Comparison of ENCODE assay signal across 7 mouse cellular contexts in the genomic region with DNA sequence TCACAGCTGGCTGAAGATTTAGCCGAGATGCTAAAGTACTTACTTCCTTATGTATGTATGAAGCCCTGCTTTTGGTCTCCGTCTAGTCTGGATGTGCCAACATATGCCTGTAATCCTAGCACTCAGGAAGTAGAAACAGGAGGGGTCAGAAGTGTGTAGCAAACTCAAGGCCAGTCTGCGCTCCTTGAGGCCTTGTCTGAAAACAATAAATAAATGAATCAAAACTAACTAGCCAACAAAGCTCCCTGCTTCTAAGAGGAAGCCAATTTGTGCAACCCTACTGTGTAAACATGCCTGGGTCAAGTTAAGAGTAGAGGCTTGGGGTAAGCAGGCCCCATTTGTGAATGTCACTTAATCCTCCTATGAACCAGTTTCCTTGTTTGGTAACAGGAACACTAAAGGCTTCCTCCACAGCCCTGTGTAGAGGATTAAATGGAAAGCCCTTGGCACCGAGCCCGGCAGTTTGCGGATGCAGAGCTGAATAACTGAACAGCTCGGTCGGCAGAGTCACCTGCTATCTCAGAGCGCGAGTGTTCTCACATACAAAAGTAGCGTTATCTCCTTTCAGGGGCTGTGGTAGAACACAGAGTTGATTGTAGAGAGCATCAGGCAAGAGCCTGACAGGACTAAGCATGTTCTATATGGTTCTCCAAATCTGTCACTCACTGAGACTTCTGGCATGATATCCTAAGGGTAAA.
DNase-seq lines count a peak whose midpoint lies in the region; ATAC-seq and TF ChIP-seq lines count a peak whose summit lies in the region.

No protein-coding gene starts in this region.

- peak; percentile 71 for ATAC-seq in intestine, embryonic 14.5 days (replicated peaks; ENCODE audit: low FRiP score, low TSS enrichment, low read depth)
- peak; percentile 79 for ATAC-seq in midbrain, embryonic 12.5 days (ENCODE audit: low FRiP score, low read depth)

- H3K9ac ChIP-seq in intestine, embryonic 14.5 days (ENCODE audit: low read length) = no peak overlapping the region
- no peak overlapping the region for H3K9ac ChIP-seq in midbrain, embryonic 12.5 days (replicated peaks)

- peak; percentile 90 to 92 for DNase-seq in adrenal gland, postnatal 36 days
- DNase-seq in cerebellum, postnatal 36 days = peak; percentile 89 to 90
- DNase-seq in gastrocnemius, postnatal 10 days = peak; percentile 86
- peak; percentile 80 for DNase-seq in intestine, embryonic 14.5 days (ENCODE audit: low spot score)
- DNase-seq in left cerebral cortex, adult 9 months (ENCODE audit: low spot score in 2 of 2) = peak; percentile 31 to 83

- no peak for TF ChIP-seq POLR2A in small intestine, adult 2 months (IDR thresholded peaks at IDR 0.05; ENCODE audit: low read depth, low read length)

- peaks cover 13% of the 10 kb centered on the region for H3K4me1 ChIP-seq in intestine, embryonic 14.5 days (replicated peaks; ENCODE audit: control insufficient read depth, insufficient read depth, low read length)
- peaks cover 18% of the 10 kb centered on the region for H3K4me1 ChIP-seq in midbrain, embryonic 12.5 days
- H3K4me1 ChIP-seq in small intestine, adult 2 months (ENCODE audit: control insufficient read depth, insufficient read depth, insufficient read length, low read length) = peaks cover 18% of the 10 kb centered on the region

- H3K4me3 ChIP-seq in intestine, embryonic 14.5 days (ENCODE audit: low read depth, low read length) = no peak overlapping the region
- H3K4me3 ChIP-seq in midbrain, embryonic 12.5 days = no peak overlapping the region
- H3K4me3 ChIP-seq in small intestine, adult 2 months (ENCODE audit: low read depth, low read length) = no peak overlapping the region

- H3K36me3 ChIP-seq in intestine, embryonic 14.5 days (ENCODE audit: control insufficient read depth, insufficient read depth, low read length) = no peaks in the 10 kb centered on the region
- no peaks in the 10 kb centered on the region for H3K36me3 ChIP-seq in midbrain, embryonic 12.5 days
- peaks cover 2% of the 10 kb centered on the region; the same call in 1 of the 2 replicates for H3K36me3 ChIP-seq in small intestine, adult 2 months (ENCODE audit: control insufficient read depth, insufficient read depth, low read length)

- no peak for TF ChIP-seq CTCF in small intestine, adult 2 months (IDR thresholded peaks at IDR 0.05; ENCODE audit: extremely low read depth, insufficient read length, insufficient replicate concordance, low read depth, low read length)

- H3K27ac ChIP-seq in intestine, embryonic 14.5 days (ENCODE audit: low read depth) = peak overlapping the region; percentile 79
- peak overlapping the region; percentile 21; the same call in 1 of the 2 replicates for H3K27ac ChIP-seq in midbrain, embryonic 12.5 days (replicated peaks)
- peak overlapping the region; percentile 46 for H3K27ac ChIP-seq in small intestine, adult 2 months (ENCODE audit: insufficient read depth, low read depth, low read length)

- WGBS in intestine, embryonic 14.5 days = 27% methylated on average over 11 of the region's 11 CpGs
- 47% methylated on average over 11 of the region's 11 CpGs for WGBS in midbrain, embryonic 12.5 days
- 10% methylated on average over 11 of the region's 11 CpGs for WGBS in small intestine, adult 2 months

- 0 out of 2 replicates have a peak, but pooled peaks cover 4% of the 10 kb centered on the region for H3K9me3 ChIP-seq in intestine, embryonic 14.5 days (ENCODE audit: control insufficient read depth, low read length)
- H3K9me3 ChIP-seq in midbrain, embryonic 12.5 days = 0 out of 2 replicates have a peak, but pooled peaks cover 6% of the 10 kb centered on the region

- no peak overlapping the region for H3K4me2 ChIP-seq in intestine, embryonic 14.5 days (ENCODE audit: low read length)
- H3K4me2 ChIP-seq in midbrain, embryonic 12.5 days (replicated peaks) = no peak overlapping the region

- H3K27me3 ChIP-seq in intestine, embryonic 14.5 days (replicated peaks; ENCODE audit: control insufficient read depth, insufficient read depth, low read length) = no peaks in the 10 kb centered on the region
- H3K27me3 ChIP-seq in midbrain, embryonic 12.5 days = no peaks in the 10 kb centered on the region
- no peaks in the 10 kb centered on the region for H3K27me3 ChIP-seq in small intestine, adult 2 months (ENCODE audit: control insufficient read depth, insufficient read depth, low read length)

Comparison
In these comparisons a context has a peak if more than half of its experiments do, and no peak if none do; other contexts are left out.
1. H3K27ac ChIP-seq: peak in every context shown above with its lines; median percentile 79 in intestine, embryonic 14.5 days; 46 in small intestine, adult 2 months; 21 in midbrain, embryonic 12.5 days.